Mouse (Mus musculus): Measurements from ENCODE around the gene Krt1.

Gene Krt1

GRCm38 (mm10) chr15:101850694-101851093, at the start of gene Krt1:
Gene Krt1 (minus strand): TSS chr15:101850794.
- DNase-seq (ENCODE audit: low spot score in 2 of 2): no peak

- DNase-seq (ENCODE audit: low spot score in 2 of 2): no peak
Measured at GRCm38 (mm10) chr15:101895216-101895615, 44.6 kb upstream of the Krt1 start.

- no peak for DNase-seq (ENCODE audit: low spot score in 2 of 2)
Measured at GRCm38 (mm10) chr15:101892820-101893219, 42.2 kb upstream of the Krt1 start, which contains the start of gene Krt76. Gene Krt76 (minus strand): TSS chr15:101892920.

GRCm38 (mm10) chr15:101879776-101880175, 29.2 kb upstream of the Krt1 start:
- no peak for DNase-seq (ENCODE audit: low spot score in 2 of 2)

GRCm38 (mm10) chr15:101878041-101878440, 27.4 kb upstream of the Krt1 start:
- no peak for DNase-seq (ENCODE audit: low spot score in 2 of 2)

- DNase-seq (ENCODE audit: low spot score in 2 of 2): no peak
Measured at GRCm38 (mm10) chr15:101874383-101874782, 23.8 kb upstream of the Krt1 start.

- no peak for DNase-seq (ENCODE audit: low spot score in 2 of 2)
Measured at GRCm38 (mm10) chr15:101873231-101873630, 22.6 kb upstream of the Krt1 start.

- DNase-seq (ENCODE audit: low spot score in 2 of 2): peak; percentile 82 to 91
Measured at GRCm38 (mm10) chr15:101869431-101869830, 18.8 kb upstream of the Krt1 start, which contains the start of gene Krt77. Gene Krt77 (minus strand): TSS chr15:101869705.

GRCm38 (mm10) chr15:101866754-101867153, 16.2 kb upstream of the Krt1 start:
- DNase-seq (ENCODE audit: low spot score in 2 of 2): peak in 1 of 2 experiments; percentile 69

- DNase-seq (ENCODE audit: low spot score in 2 of 2): no peak
Measured at GRCm38 (mm10) chr15:101860421-101861130, 10.0 kb upstream of the Krt1 start.

GRCm38 (mm10) chr15:101859735-101860170, 9.2 kb upstream of the Krt1 start:
- peak; percentile 67 to 69 for DNase-seq (ENCODE audit: low spot score in 2 of 2)

GRCm38 (mm10) chr15:101858673-101859425, 8.3 kb upstream of the Krt1 start:
- DNase-seq (ENCODE audit: low spot score in 2 of 2): no peak

- no peak for DNase-seq (ENCODE audit: low spot score in 2 of 2)
Measured at GRCm38 (mm10) chr15:101856696-101857095, 6.1 kb upstream of the Krt1 start.

- DNase-seq (ENCODE audit: low spot score in 2 of 2): no peak
Measured at GRCm38 (mm10) chr15:101855732-101856131, 5.1 kb upstream of the Krt1 start.

- no peak for DNase-seq (ENCODE audit: low spot score in 2 of 2)
Measured at GRCm38 (mm10) chr15:101854294-101854693, 3.7 kb upstream of the Krt1 start.

- DNase-seq (ENCODE audit: low spot score in 2 of 2): no peak
Measured at GRCm38 (mm10) chr15:101852571-101852970, 2.0 kb upstream of the Krt1 start.

GRCm38 (mm10) chr15:101845971-101846403, 4.6 kb downstream of the Krt1 start:
- peak; percentile 67 to 69 for DNase-seq (ENCODE audit: low spot score in 2 of 2)

- no peak for DNase-seq (ENCODE audit: low spot score in 2 of 2)
Measured at GRCm38 (mm10) chr15:101843192-101843591, 7.4 kb downstream of the Krt1 start.

- DNase-seq (ENCODE audit: low spot score in 2 of 2): no peak
Measured at GRCm38 (mm10) chr15:101834784-101835328, 15.7 kb downstream of the Krt1 start.

GRCm38 (mm10) chr15:101833131-101833530, 17.5 kb downstream of the Krt1 start:
- no peak for DNase-seq (ENCODE audit: low spot score in 2 of 2)

GRCm38 (mm10) chr15:101829441-101829840, 21.2 kb downstream of the Krt1 start:
- DNase-seq (ENCODE audit: low spot score in 2 of 2): no peak

- no peak for DNase-seq (ENCODE audit: low spot score in 2 of 2)
Measured at GRCm38 (mm10) chr15:101821786-101822185, 28.8 kb downstream of the Krt1 start.

Data from right cerebral cortex, postnatal 10 days (tissue).